In the genomic region with DNA sequence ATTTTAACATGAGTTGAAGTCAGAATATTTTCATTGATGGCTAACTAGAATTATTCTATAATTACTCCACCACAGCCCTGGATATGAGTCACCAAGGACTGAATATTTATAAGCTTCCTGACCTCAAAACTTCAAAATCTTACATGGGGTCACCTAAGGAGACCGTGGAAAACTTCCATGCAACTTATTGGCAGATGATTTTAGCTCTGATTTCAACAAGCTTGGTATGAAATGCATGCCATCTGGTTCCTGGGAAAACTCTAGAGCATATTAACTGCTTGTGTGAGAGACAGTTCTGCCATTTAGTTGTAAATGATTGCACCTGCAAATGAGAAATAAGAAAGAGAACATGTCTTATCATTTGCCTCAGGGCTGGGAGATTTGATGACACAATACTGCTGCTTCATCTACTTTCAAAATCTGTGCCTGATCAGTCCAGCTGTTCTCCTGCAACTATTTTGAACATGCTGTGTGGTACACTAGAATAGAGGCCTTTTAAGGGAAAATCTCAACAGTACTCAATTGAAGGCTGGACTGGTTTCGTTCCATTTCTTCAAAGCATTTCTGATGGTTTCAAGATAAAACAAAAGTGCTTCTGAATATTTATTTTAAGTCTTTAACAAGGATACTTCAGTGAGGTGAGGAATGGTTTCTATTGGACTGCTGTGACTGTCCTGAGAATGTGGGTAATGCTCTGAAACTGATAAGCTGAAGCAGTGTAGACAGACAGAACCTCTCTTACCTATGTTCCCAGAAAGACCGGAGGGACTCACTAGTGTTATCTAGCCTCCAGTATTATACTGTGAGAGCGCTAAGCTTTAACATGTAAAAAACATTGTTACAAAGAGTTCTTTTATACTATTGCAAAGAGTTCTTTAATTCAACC, we compare ENCODE assay signal across 15 mouse cellular contexts.
DNase-seq lines count a peak whose midpoint lies in the region; ATAC-seq and TF ChIP-seq lines count a peak whose summit lies in the region.
"Had no signal": no experiment of that assay in that cellular context is flagged by ENCODE, and none has a peak within 500 bp of the region (broad histone marks: within the 10 kb centered on the region; RNA-seq: fewer than 3 reads in every experiment).

No protein-coding gene starts in this region.

- H3K4me1 ChIP-seq in forebrain, postnatal 0 days (ENCODE audit: insufficient read depth) = no peaks in the 10 kb centered on the region; the same call in 1 of the 2 replicates
- H3K4me1 ChIP-seq in forebrain, embryonic 12.5 days = no peaks in the 10 kb centered on the region
- H3K4me1 ChIP-seq in lung, embryonic 14.5 days (ENCODE audit: insufficient read depth) = no peaks in the 10 kb centered on the region
- H3K4me1 ChIP-seq in embryonic facial prominence, embryonic 14.5 days (ENCODE audit: control insufficient read depth, insufficient read depth, low read length) = 0 out of 2 replicates have a peak, but pooled peaks cover 4% of the 10 kb centered on the region
- no peaks in the 10 kb centered on the region for H3K4me1 ChIP-seq in intestine, embryonic 16.5 days (ENCODE audit: control insufficient read depth, insufficient read depth, low read length)
- H3K4me1 ChIP-seq: stomach, embryonic 15.5 days had no signal

- no peaks in the 10 kb centered on the region for H3K36me3 ChIP-seq in forebrain, postnatal 0 days (ENCODE audit: insufficient read depth)
- H3K36me3 ChIP-seq in forebrain, embryonic 12.5 days (replicated peaks) = no peaks in the 10 kb centered on the region
- no peaks in the 10 kb centered on the region for H3K36me3 ChIP-seq in lung, embryonic 14.5 days (ENCODE audit: insufficient read depth)
- H3K36me3 ChIP-seq in embryonic facial prominence, embryonic 14.5 days (ENCODE audit: control insufficient read depth, insufficient read depth, low read length) = no peaks in the 10 kb centered on the region
- no peaks in the 10 kb centered on the region for H3K36me3 ChIP-seq in intestine, embryonic 16.5 days (ENCODE audit: control insufficient read depth, insufficient read depth, low read length)
- H3K36me3 ChIP-seq: embryonic facial prominence, embryonic 12.5 days; stomach, embryonic 15.5 days had no signal

- intact Hi-C loops in left cerebral cortex, postnatal 25 days (cut with DNase I) = no loop called here

- no peaks in the 10 kb centered on the region for H3K27me3 ChIP-seq in forebrain, postnatal 0 days (ENCODE audit: insufficient read depth, low read length)
- H3K27me3 ChIP-seq in forebrain, embryonic 12.5 days = no peaks in the 10 kb centered on the region
- no peaks in the 10 kb centered on the region for H3K27me3 ChIP-seq in lung, embryonic 14.5 days (ENCODE audit: insufficient read depth, low read length)
- no peaks in the 10 kb centered on the region for H3K27me3 ChIP-seq in embryonic facial prominence, embryonic 14.5 days (replicated peaks; ENCODE audit: control insufficient read depth, insufficient read depth, low read length)
- no peaks in the 10 kb centered on the region for H3K27me3 ChIP-seq in intestine, embryonic 16.5 days (replicated peaks; ENCODE audit: control insufficient read depth, insufficient read depth, low read length)
- H3K27me3 ChIP-seq: embryonic facial prominence, embryonic 12.5 days; stomach, embryonic 15.5 days had no signal

- no peak overlapping the region for H3K4me2 ChIP-seq in forebrain, postnatal 0 days (ENCODE audit: low read depth)
- H3K4me2 ChIP-seq in forebrain, embryonic 12.5 days = no peak overlapping the region
- no peak overlapping the region for H3K4me2 ChIP-seq in lung, embryonic 14.5 days
- no peak overlapping the region for H3K4me2 ChIP-seq in embryonic facial prominence, embryonic 14.5 days (ENCODE audit: low read depth, low read length)
- no peak overlapping the region for H3K4me2 ChIP-seq in intestine, embryonic 16.5 days (ENCODE audit: low read depth, low read length)
- H3K4me2 ChIP-seq: embryonic facial prominence, embryonic 12.5 days; stomach, embryonic 15.5 days had no signal

- DNase-seq in forebrain, postnatal 0 days = peak; percentile 80
- DNase-seq in lung, embryonic 14.5 days = peak; percentile 21
- no peak for DNase-seq in lung, postnatal 14 days
- peak; percentile 34 for DNase-seq in embryonic facial prominence, embryonic 14.5 days (ENCODE audit: low spot score)
- peak; percentile 20 to 84 for DNase-seq in left cerebral cortex, postnatal 25 days (ENCODE audit: low spot score in 2 of 2)
- no peak for DNase-seq in thymus, postnatal 10 days (ENCODE audit: low spot score in 2 of 2)
- DNase-seq: cerebellum, adult 18-20 months; gastrocnemius, postnatal 36 days; kidney, postnatal 25 days; liver; retina, postnatal 1 day had no signal

- peak overlapping the region; percentile 42; the same call in 1 of the 2 replicates for H3K27ac ChIP-seq in forebrain, postnatal 0 days (ENCODE audit: low read depth, low read length)
- no peak overlapping the region for H3K27ac ChIP-seq in forebrain, embryonic 12.5 days
- H3K27ac ChIP-seq in lung, embryonic 14.5 days (ENCODE audit: low read depth) = peak overlapping the region; percentile 50; the same call in 1 of the 2 replicates
- H3K27ac ChIP-seq in embryonic facial prominence, embryonic 14.5 days (replicated peaks; ENCODE audit: low read depth, low read length) = no peak overlapping the region
- H3K27ac ChIP-seq in intestine, embryonic 16.5 days (ENCODE audit: low read length) = no peak overlapping the region
- H3K27ac ChIP-seq: embryonic facial prominence, embryonic 12.5 days; stomach, embryonic 15.5 days had no signal

- H3K4me3 ChIP-seq in forebrain, postnatal 0 days (ENCODE audit: low read depth, low read length) = no peak overlapping the region
- H3K4me3 ChIP-seq in forebrain, embryonic 12.5 days (replicated peaks) = no peak overlapping the region
- H3K4me3 ChIP-seq in lung, embryonic 14.5 days (ENCODE audit: low read depth, low read length) = no peak overlapping the region
- no peak overlapping the region for H3K4me3 ChIP-seq in embryonic facial prominence, embryonic 14.5 days (ENCODE audit: low read depth, low read length)
- H3K4me3 ChIP-seq in intestine, embryonic 16.5 days (ENCODE audit: low read length) = no peak overlapping the region
- H3K4me3 ChIP-seq: embryonic facial prominence, embryonic 12.5 days; stomach, embryonic 15.5 days had no signal

- TF ChIP-seq CTCF in forebrain, postnatal 0 days (IDR thresholded peaks at IDR 0.05; ENCODE audit: low read depth) = no peak
- TF ChIP-seq CTCF in lung, embryonic 14.5 days (IDR thresholded peaks at IDR 0.05; ENCODE audit: low read depth) = no peak

- 66% methylated on average over 4 of the region's 4 CpGs for WGBS in forebrain, postnatal 0 days
- 84% methylated on average over 4 of the region's 4 CpGs for whole genome bisulfite sequencing in forebrain, embryonic 12.5 days
- WGBS in lung, embryonic 14.5 days = 55% methylated on average over 4 of the region's 4 CpGs
- 59% methylated on average over 4 of the region's 4 CpGs for WGBS in embryonic facial prominence, embryonic 14.5 days
- WGBS in intestine, embryonic 16.5 days = 81% methylated on average over 4 of the region's 4 CpGs

- no peak overlapping the region for H3K9ac ChIP-seq in forebrain, postnatal 0 days
- no peak overlapping the region for H3K9ac ChIP-seq in forebrain, embryonic 12.5 days
- H3K9ac ChIP-seq in lung, embryonic 14.5 days = no peak overlapping the region
- H3K9ac ChIP-seq in embryonic facial prominence, embryonic 14.5 days (ENCODE audit: low read depth, low read length) = no peak overlapping the region
- no peak overlapping the region for H3K9ac ChIP-seq in intestine, embryonic 16.5 days (ENCODE audit: low read depth, low read length)
- H3K9ac ChIP-seq: embryonic facial prominence, embryonic 12.5 days; stomach, embryonic 15.5 days had no signal

- ATAC-seq in forebrain, postnatal 0 days = peak; percentile 76
- no peak for ATAC-seq in forebrain, embryonic 12.5 days (ENCODE audit: low FRiP score)
- ATAC-seq in lung, embryonic 14.5 days (ENCODE audit: insufficient read depth) = peak; percentile 58; the same call in 1 of the 2 replicates
- no peak for ATAC-seq in embryonic facial prominence, embryonic 14.5 days (ENCODE audit: low read depth)
- ATAC-seq in intestine, embryonic 16.5 days = no peak

- no peaks in the 10 kb centered on the region for H3K9me3 ChIP-seq in forebrain, postnatal 0 days (ENCODE audit: low read length)
- no peaks in the 10 kb centered on the region for H3K9me3 ChIP-seq in forebrain, embryonic 12.5 days
- H3K9me3 ChIP-seq in lung, embryonic 14.5 days (ENCODE audit: low read depth, low read length) = no peaks in the 10 kb centered on the region
- no peaks in the 10 kb centered on the region for H3K9me3 ChIP-seq in embryonic facial prominence, embryonic 14.5 days (ENCODE audit: control insufficient read depth, low read length)
- no peaks in the 10 kb centered on the region for H3K9me3 ChIP-seq in intestine, embryonic 16.5 days (ENCODE audit: control insufficient read depth, low read length)
- H3K9me3 ChIP-seq: embryonic facial prominence, embryonic 12.5 days; stomach, embryonic 15.5 days had no signal

Comparison
In these comparisons a context has a peak if more than half of its experiments do, and no peak if none do; other contexts are left out.
1. ATAC-seq: peak in forebrain, postnatal 0 days (single experiment) and lung, embryonic 14.5 days (single experiment); none in forebrain, embryonic 12.5 days (single experiment), embryonic facial prominence, embryonic 14.5 days (single experiment) and intestine, embryonic 16.5 days (single experiment).
2. DNase-seq: peak in forebrain, postnatal 0 days (single experiment), lung, embryonic 14.5 days (single experiment), embryonic facial prominence, embryonic 14.5 days (single experiment) and left cerebral cortex, postnatal 25 days (2 of 2); none in lung, postnatal 14 days (single experiment) and thymus, postnatal 10 days (0 of 2).
3. H3K27ac ChIP-seq: peak in forebrain, postnatal 0 days (single experiment) and lung, embryonic 14.5 days (single experiment); none in forebrain, embryonic 12.5 days (single experiment), embryonic facial prominence, embryonic 14.5 days (single experiment) and intestine, embryonic 16.5 days (single experiment).